Mouse (Mus musculus): ENCODE results near the gene Aaas. TPM values are rescaled to one million over a fixed set of nuclear protein-coding genes. Genes with fewer than 3 reads are reported as not detected.
"Not testable (repeated sequence)": the region's sequence is repeated elsewhere in the genome, so short reads cannot be mapped to it uniquely, and the experiment has no call there.

Aaas gene
- polyA plus RNA-seq, 1 experiment from 2014 or later: 54.0 TPM

DNA sequence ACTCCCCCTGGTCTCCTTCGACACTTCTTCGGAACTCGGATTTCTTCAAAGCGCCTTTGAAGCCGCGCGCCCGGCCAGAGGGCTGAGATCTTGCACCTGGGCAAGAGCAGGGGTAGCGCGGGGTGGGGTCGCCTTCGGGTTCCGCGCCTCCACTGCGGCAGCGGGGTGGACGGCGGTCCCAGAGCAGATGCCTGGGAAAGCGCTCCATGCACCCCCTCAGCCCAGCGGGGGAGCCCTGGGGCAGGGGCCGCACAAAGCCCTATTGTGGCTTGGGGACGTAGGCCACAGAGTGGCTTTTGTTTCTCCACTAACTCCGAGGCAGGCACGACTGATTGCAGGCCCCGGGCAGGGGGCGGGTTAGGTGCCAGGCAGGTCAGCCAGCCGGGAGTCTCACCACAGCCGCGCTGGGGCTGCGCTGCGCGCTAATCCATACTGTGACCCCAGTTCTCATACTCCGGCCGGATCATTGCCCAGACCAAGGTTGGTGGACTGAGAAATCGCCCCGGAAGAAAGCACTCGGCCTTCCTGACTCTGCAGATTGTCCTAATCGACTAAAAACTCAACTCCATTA, 5.4 kb upstream of the Aaas start:
- H3K4me1 ChIP-seq: peaks cover 43% of the 10 kb centered on the region
- ATAC-seq (ENCODE audit: extremely low read depth, insufficient number of reproducible peaks, low FRiP score, low TSS enrichment): 0 out of 2 replicates have a peak, but pooled peaks have one; percentile 9
- H3K27ac ChIP-seq (replicated peaks): peak overlapping the region; percentile 86
- H3K27me3 ChIP-seq (replicated peaks): peaks cover 56% of the 10 kb centered on the region
- H3K4me2 ChIP-seq: peak overlapping the region; percentile 97
- WGBS: 3% methylated on average over 38 of the region's 38 CpGs
- no peaks in the 10 kb centered on the region for H3K9me3 ChIP-seq
- no peaks in the 10 kb centered on the region for H3K36me3 ChIP-seq
- H3K4me3 ChIP-seq: peak overlapping the region; percentile 59
- H3K9ac ChIP-seq: peak overlapping the region; percentile 81

- Histone ChIP-seq H3K4me3 (peak overlapping the region; percentile 59), H3K9ac (peak overlapping the region; percentile 81), H3K4me2 (peak overlapping the region; percentile 97), H3K27me3 (replicated peaks) (peaks cover 55% of the 10 kb centered on the region), H3K27ac (replicated peaks) (peak overlapping the region; percentile 86), H3K36me3 (no peaks in the 10 kb centered on the region), H3K9me3 (no peaks in the 10 kb centered on the region), H3K4me1 (peaks cover 43% of the 10 kb centered on the region)
- ATAC-seq (ENCODE audit: extremely low read depth, insufficient number of reproducible peaks, low FRiP score, low TSS enrichment): peak; percentile 39; the same call in 1 of the 2 replicates
- under 1% methylated on average over 49 of the region's 49 CpGs for WGBS
Observed at GRCm38 (mm10) chr15:102355134-102355870, 4.7 kb upstream of the Aaas start.

- Histone ChIP-seq H3K36me3 (no peaks in the 10 kb centered on the region), H3K27ac (replicated peaks) (no peak overlapping the region), H3K9ac (no peak overlapping the region), H3K9me3 (no peaks in the 10 kb centered on the region), H3K4me1 (peaks cover 49% of the 10 kb centered on the region), H3K27me3 (replicated peaks) (peaks cover 41% of the 10 kb centered on the region), H3K4me2 (no peak overlapping the region), H3K4me3 (no peak overlapping the region)
- no peak for ATAC-seq (ENCODE audit: extremely low read depth, insufficient number of reproducible peaks, low FRiP score, low TSS enrichment)
- 84% methylated on average over 2 of the region's 2 CpGs for WGBS
Observed at GRCm38 (mm10) chr15:102353986-102354385, 3.4 kb upstream of the Aaas start.

DNA sequence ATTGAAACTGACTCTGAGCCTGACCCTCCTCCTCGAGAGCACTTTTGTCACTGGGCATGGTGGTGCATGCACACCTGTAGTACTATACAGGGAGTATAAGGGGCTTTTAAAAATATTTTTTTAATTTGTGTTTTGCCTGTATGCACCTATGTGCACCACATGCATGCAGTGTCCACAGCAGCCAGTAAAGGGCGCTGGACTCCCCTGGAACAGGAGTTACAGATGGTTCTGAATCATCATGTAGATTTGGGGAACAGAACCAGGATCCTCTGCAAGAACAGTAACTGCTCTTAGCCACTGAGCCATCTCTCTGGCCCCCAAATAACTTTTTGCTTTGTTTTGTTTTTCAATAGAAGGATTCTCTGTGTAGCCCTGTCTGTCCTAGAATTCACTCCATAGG, 1.6 kb upstream of the Aaas start:
- Histone ChIP-seq H3K9me3 (no peaks in the 10 kb centered on the region), H3K9ac (no peak overlapping the region), H3K4me3 (no peak overlapping the region), H3K27me3 (replicated peaks) (peaks cover 23% of the 10 kb centered on the region), H3K36me3 (peaks cover 10% of the 10 kb centered on the region), H3K4me1 (peaks cover 32% of the 10 kb centered on the region), H3K4me2 (no peak overlapping the region), H3K27ac (replicated peaks) (no peak overlapping the region)
- 46% methylated on average over 2 of the region's 2 CpGs for whole genome bisulfite sequencing
- ATAC-seq (ENCODE audit: extremely low read depth, insufficient number of reproducible peaks, low FRiP score, low TSS enrichment): no peak

DNA sequence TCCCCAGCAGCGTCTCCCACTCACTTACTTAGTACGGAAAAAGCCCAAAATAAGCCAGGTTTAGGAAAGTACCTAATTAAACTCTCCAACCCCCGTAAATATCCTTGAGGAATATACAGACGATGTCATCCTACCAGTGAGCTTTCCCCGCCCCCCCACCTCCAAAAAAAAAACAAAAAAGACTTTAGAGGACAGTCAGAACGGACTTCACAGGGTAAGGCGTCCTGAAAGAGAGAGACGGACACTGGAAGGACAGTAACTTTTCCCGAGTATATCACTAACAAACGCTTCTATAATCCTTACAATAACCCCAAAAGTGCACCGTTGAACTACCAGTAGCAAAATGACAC, 346 bp upstream of the Aaas start:
- Histone ChIP-seq H3K27ac (replicated peaks) (peak overlapping the region; percentile 69), H3K4me1 (peaks cover 21% of the 10 kb centered on the region), H3K36me3 (peaks cover 23% of the 10 kb centered on the region), H3K27me3 (replicated peaks) (peaks cover 11% of the 10 kb centered on the region), H3K9ac (peak overlapping the region; percentile 88), H3K9me3 (no peaks in the 10 kb centered on the region), H3K4me2 (peak overlapping the region; percentile 83), H3K4me3 (peak overlapping the region; percentile 71)
- ATAC-seq (ENCODE audit: extremely low read depth, insufficient number of reproducible peaks, low FRiP score, low TSS enrichment): 0 out of 2 replicates have a peak, but pooled peaks have one; percentile 4
- 6% methylated on average over 11 of the region's 11 CpGs for WGBS

DNA sequence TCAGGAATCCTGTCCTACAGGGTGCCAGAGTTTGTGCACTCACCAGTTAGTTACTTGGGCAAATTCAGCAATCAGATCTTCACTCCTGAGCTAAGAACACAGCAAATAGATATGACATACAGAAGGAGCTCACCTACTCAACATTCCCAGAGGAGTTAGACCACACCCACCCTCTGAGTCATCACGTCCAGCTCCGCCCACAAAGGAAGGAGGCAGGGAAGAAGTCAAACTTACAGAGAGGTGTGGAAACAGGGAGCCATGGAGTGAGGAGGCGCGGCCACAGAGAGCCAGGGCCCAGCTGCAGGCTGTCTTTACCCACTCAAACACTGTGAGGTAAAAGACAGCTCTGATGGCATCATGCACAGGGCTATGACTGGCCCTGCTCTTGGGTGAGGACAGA, 4.1 kb downstream of the Aaas start:
- no peak overlapping the region for H3K4me3 ChIP-seq
- H3K4me2 ChIP-seq: no peak overlapping the region
- H3K4me1 ChIP-seq: peaks cover 14% of the 10 kb centered on the region
- peaks cover 57% of the 10 kb centered on the region for H3K36me3 ChIP-seq
- 68% methylated on average over 4 of the region's 4 CpGs for WGBS
- no peak; the same call in 1 of the 2 replicates for ATAC-seq (ENCODE audit: extremely low read depth, insufficient number of reproducible peaks, low FRiP score, low TSS enrichment)
- H3K27me3 ChIP-seq (replicated peaks): no peaks in the 10 kb centered on the region
- H3K27ac ChIP-seq (replicated peaks): no peak overlapping the region
- no peak overlapping the region for H3K9ac ChIP-seq
- no peaks in the 10 kb centered on the region for H3K9me3 ChIP-seq

GRCm38 (mm10) chr15:102344490-102344889, 6.1 kb downstream of the Aaas start:
- Histone ChIP-seq H3K4me1 (peaks cover 2% of the 10 kb centered on the region), H3K9me3 (no peaks in the 10 kb centered on the region), H3K36me3 (peaks cover 69% of the 10 kb centered on the region), H3K27me3 (replicated peaks) (no peaks in the 10 kb centered on the region), H3K4me2 (no peak overlapping the region), H3K27ac (replicated peaks) (no peak overlapping the region), H3K4me3 (no peak overlapping the region), H3K9ac (no peak overlapping the region)
- no peak for ATAC-seq (ENCODE audit: extremely low read depth, insufficient number of reproducible peaks, low FRiP score, low TSS enrichment)
- 94% methylated on average over 3 of the region's 3 CpGs for WGBS

DNA sequence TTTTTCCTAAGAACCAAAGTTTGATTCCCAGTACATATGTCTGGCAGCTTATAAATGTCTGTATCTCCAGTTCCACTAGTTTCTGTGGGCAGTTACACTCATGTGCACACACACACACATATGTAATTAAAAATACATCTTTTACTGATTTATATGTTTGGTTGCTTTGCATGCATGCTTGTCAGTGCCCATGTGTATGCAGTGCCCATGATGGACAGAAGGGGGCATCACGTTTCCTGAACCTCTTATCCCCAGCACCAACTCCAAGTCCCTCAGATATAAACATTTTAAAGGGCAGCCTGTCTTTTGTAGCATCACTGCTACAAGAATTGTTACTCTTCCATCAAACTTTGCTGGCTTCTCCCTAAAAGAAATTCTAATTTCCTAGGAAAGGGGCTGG, 9.0 kb downstream of the Aaas start:
- no peak for ATAC-seq (ENCODE audit: extremely low read depth, insufficient number of reproducible peaks, low FRiP score, low TSS enrichment)
- Histone ChIP-seq H3K27ac (replicated peaks) (no peak overlapping the region), H3K27me3 (replicated peaks) (no peaks in the 10 kb centered on the region), H3K4me2 (no peak overlapping the region), H3K36me3 (peaks cover 82% of the 10 kb centered on the region), H3K4me3 (no peak overlapping the region), H3K9me3 (no peaks in the 10 kb centered on the region), H3K4me1 (no peaks in the 10 kb centered on the region), H3K9ac (no peak overlapping the region)
- 12% methylated on average over 1 of the region's 1 CpGs for WGBS

GRCm38 (mm10) chr15:102339612-102340011, 11.0 kb downstream of the Aaas start:
- H3K9me3 ChIP-seq: no peaks in the 10 kb centered on the region
- no peak overlapping the region for H3K9ac ChIP-seq
- ATAC-seq (ENCODE audit: extremely low read depth, insufficient number of reproducible peaks, low FRiP score, low TSS enrichment): no peak
- no peak overlapping the region for H3K4me2 ChIP-seq
- 61% methylated on average over 5 of the region's 5 CpGs for WGBS
- no peak overlapping the region for H3K27ac ChIP-seq (replicated peaks)
- no peaks in the 10 kb centered on the region for H3K27me3 ChIP-seq (replicated peaks)
- H3K4me1 ChIP-seq: no peaks in the 10 kb centered on the region
- H3K36me3 ChIP-seq: peaks cover 80% of the 10 kb centered on the region
- no peak overlapping the region for H3K4me3 ChIP-seq

DNA sequence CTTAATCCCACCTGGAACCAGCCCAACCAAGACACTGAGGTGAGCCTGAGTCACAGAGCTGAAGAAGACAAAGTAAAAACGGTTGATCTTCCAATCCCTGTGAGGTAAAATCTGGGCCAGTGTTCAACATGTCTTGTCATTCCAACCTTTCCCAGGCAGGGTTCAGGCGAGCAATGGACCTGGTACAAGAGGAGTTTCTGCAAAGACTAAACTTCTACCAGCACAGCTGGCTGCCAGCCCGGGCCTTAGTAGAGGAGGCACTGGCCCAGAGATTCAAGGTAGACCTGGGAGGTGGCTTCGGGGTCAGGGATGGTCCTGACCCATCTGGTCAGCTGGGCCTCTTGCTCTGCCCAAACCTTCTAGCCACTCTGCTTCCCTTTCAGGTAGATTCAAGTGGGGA, 13.6 kb downstream of the Aaas start:
- Histone ChIP-seq H3K27me3 (replicated peaks) (no peaks in the 10 kb centered on the region), H3K36me3 (peaks cover 80% of the 10 kb centered on the region), H3K4me3 (no peak overlapping the region), H3K27ac (replicated peaks) (no peak overlapping the region), H3K9ac (no peak overlapping the region), H3K9me3 (no peaks in the 10 kb centered on the region), H3K4me2 (no peak overlapping the region), H3K4me1 (peaks cover 18% of the 10 kb centered on the region)
- 85% methylated on average over 4 of the region's 4 CpGs for WGBS
- no peak for ATAC-seq (ENCODE audit: extremely low read depth, insufficient number of reproducible peaks, low FRiP score, low TSS enrichment)

DNA sequence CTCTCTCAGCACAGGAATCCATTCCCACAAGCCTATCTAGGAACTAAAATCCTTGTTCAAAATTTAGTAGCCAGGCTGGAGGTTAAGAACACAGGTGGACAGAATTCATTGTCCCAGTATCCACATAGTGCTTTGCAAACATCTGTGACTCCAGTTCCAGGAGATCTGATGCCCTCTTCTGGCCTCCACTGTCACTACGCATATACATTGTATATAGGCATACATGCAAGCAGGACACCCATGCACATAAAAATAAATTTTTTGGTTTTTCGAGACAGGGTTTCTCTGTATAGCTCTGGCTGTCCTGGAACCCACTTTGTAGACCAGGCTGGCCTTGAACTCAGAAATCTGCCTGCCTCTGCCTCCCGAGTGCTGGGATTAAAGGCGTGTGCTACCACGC, 14.6 kb downstream of the Aaas start:
- H3K4me2 ChIP-seq; H3K9ac ChIP-seq; H3K9me3 ChIP-seq; H3K4me3 ChIP-seq; H3K27me3 ChIP-seq (replicated peaks); ATAC-seq (ENCODE audit: extremely low read depth, insufficient number of reproducible peaks, low FRiP score, low TSS enrichment); H3K27ac ChIP-seq (replicated peaks): not testable (repeated sequence)
- Histone ChIP-seq H3K4me1 (peaks cover 24% of the 10 kb centered on the region), H3K36me3 (peaks cover 84% of the 10 kb centered on the region)
- 88% methylated on average over 5 of the region's 5 CpGs for WGBS

DNA sequence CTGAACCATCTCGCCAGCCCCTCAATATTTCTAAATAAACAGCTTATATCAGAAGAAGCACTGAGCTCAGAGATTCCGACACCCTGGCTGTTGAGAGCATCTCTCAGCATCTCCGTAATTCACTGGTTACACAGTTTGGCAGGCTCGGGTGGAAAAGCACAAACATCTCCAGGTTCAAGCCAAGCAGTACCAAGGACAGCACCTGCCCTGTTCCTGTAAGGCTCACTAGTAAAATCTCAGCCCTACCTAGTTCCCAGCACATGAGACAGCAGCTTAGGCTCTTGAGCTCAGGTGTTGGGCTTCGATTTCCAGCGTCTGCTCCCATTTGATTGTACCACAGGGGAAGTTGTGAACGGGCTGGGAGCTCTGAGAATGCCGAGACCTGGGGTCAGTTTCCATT, 15.3 kb downstream of the Aaas start:
- Histone ChIP-seq H3K4me2 (no peak overlapping the region), H3K27ac (replicated peaks) (no peak overlapping the region), H3K36me3 (peaks cover 87% of the 10 kb centered on the region)

More for the DNA sequence above, 15.3 kb downstream of the Aaas start:
- WGBS: 81% methylated on average over 8 of the region's 8 CpGs
- H3K27me3 ChIP-seq (replicated peaks): no peaks in the 10 kb centered on the region
- H3K9me3 ChIP-seq: no peaks in the 10 kb centered on the region
- no peak overlapping the region for H3K4me3 ChIP-seq
- ATAC-seq (ENCODE audit: extremely low read depth, insufficient number of reproducible peaks, low FRiP score, low TSS enrichment): no peak
- H3K4me1 ChIP-seq: peaks cover 24% of the 10 kb centered on the region
- no peak overlapping the region for H3K9ac ChIP-seq
